Mouse (Mus musculus): Measurements from ENCODE around the gene Kcnc4.

Kcnc4 gene

GRCm38 (mm10) chr3:107458104-107458503 lies 1.2 kb downstream of the Kcnc4 start:
- peak; percentile 44 for DNase-seq

GRCm38 (mm10) chr3:107454280-107454679 lies 5.1 kb downstream of the Kcnc4 start:
- DNase-seq = no peak

GRCm38 (mm10) chr3:107446822-107447221 lies 12.5 kb downstream of the Kcnc4 start:
- DNase-seq = no peak

GRCm38 (mm10) chr3:107443866-107444265 lies 15.5 kb downstream of the Kcnc4 start:
- no peak for DNase-seq

- no peak for DNase-seq
Observed at GRCm38 (mm10) chr3:107442191-107442590, 17.2 kb downstream of the Kcnc4 start.

- DNase-seq = no peak
Observed at GRCm38 (mm10) chr3:107441306-107441705, 18.0 kb downstream of the Kcnc4 start.

GRCm38 (mm10) chr3:107439280-107439679 lies 20.1 kb downstream of the Kcnc4 start:
- DNase-seq = no peak

GRCm38 (mm10) chr3:107437666-107438065 lies 21.7 kb downstream of the Kcnc4 start:
- no peak for DNase-seq

GRCm38 (mm10) chr3:107436434-107436833 lies 22.9 kb downstream of the Kcnc4 start:
- no peak for DNase-seq

GRCm38 (mm10) chr3:107433614-107434013 lies 25.7 kb downstream of the Kcnc4 start:
- no peak for DNase-seq

- DNase-seq = no peak
Observed at GRCm38 (mm10) chr3:107431268-107431667, 28.1 kb downstream of the Kcnc4 start.

GRCm38 (mm10) chr3:107424258-107425041 lies 34.9 kb downstream of the Kcnc4 start:
- DNase-seq = no peak

- DNase-seq = no peak
Observed at GRCm38 (mm10) chr3:107420156-107420555, 39.2 kb downstream of the Kcnc4 start.

GRCm38 (mm10) chr3:107417287-107417644 lies 42.1 kb downstream of the Kcnc4 start:
- no peak for DNase-seq

GRCm38 (mm10) chr3:107416541-107417286 lies 42.6 kb downstream of the Kcnc4 start:
- DNase-seq = no peak

GRCm38 (mm10) chr3:107413093-107413492 lies 46.3 kb downstream of the Kcnc4 start:
- peak; percentile 63 for DNase-seq

- no peak for DNase-seq
Observed at GRCm38 (mm10) chr3:107412509-107412908, 46.8 kb downstream of the Kcnc4 start.

GRCm38 (mm10) chr3:107411669-107412068 lies 47.7 kb downstream of the Kcnc4 start:
- no peak for DNase-seq

- no peak for DNase-seq
Observed at GRCm38 (mm10) chr3:107401401-107401800, 58.0 kb downstream of the Kcnc4 start.

- no peak for DNase-seq
Observed at GRCm38 (mm10) chr3:107399991-107400640, 59.2 kb downstream of the Kcnc4 start.

- no peak for DNase-seq
Observed at GRCm38 (mm10) chr3:107391198-107391597, 68.2 kb downstream of the Kcnc4 start.

Data from cerebellum, adult 8-10 months (tissue).